Mouse (Mus musculus): ENCODE measurements at regions not wholly inside any gene's neighbourhood (a gene's known extent, or its start where the extent isn't known, plus 50 kb on each side); places are given as distances from the start of the nearest gene placed in this dataset.

DNA sequence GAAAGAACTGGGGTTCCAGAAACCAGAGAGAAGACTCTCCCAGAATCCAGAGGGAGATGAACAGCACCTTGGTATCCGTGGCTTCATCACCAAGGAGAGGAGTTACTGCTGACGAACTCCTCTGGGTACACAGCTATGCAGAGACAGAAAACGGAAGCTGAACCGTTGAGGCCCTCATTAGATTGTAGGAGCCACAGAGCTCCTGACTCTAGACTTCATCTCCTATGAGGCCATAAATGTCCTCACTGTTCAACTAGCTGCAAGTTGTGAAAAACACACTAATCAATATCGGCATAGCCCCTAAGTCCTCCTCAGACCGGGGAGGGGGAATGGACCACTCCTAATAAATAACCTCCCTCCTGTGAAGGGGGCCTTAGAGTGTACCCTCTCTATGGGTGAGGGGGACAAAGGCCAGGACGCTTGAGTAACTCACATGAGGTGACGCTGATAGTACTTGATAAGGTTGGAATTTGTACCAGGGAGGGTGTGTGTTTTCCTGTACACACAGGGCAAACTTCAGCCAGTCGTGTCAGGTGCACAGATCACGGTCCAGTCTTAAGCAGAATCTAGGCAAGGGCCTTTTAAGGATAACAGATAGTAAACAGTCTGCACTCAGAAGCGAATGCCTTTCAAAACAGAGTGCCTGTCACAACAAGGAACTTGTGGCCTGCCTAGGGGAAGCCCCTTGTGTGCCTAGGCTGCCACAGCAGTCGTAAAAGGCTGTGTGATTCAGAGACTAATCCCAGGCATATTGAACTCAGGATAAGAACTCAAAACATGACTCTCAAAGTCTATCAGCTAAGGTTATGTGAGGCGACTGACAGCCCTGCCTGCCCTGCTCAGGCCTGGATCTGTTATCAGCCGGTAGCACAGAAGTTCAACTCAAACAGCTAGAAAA lies 104.2 kb downstream of the Dyrk2 start:
- H3K27me3 ChIP-seq (ENCODE audit: insufficient read depth, low read length), result no peaks in the 10 kb centered on the region
- H3K4me2 ChIP-seq (ENCODE audit: low read depth, low read length), result 0 out of 2 replicates have a peak overlapping the region, but pooled peaks have one; percentile 7
- ATAC-seq (peak; percentile 92), DNase-seq (peak; percentile 46)
- H3K27ac ChIP-seq (ENCODE audit: low read depth), result peak overlapping the region; percentile 90
- H3K36me3 ChIP-seq (replicated peaks; ENCODE audit: insufficient read depth, low read length), result no peaks in the 10 kb centered on the region
- WGBS (ENCODE audit: insufficient replicate concordance), result 12% methylated on average over 14 of the region's 14 CpGs
- peaks cover 14% of the 10 kb centered on the region for H3K4me1 ChIP-seq (ENCODE audit: insufficient read depth)
- 0 out of 2 replicates have a peak overlapping the region, but pooled peaks have one; percentile 5 for H3K9ac ChIP-seq (replicated peaks)
- no peak overlapping the region for H3K4me3 ChIP-seq (ENCODE audit: low read depth, low read length)
- H3K9me3 ChIP-seq (ENCODE audit: low read length), result no peaks in the 10 kb centered on the region
- peak; percentile 69 for TF ChIP-seq EP300 (IDR thresholded peaks at IDR 0.05; ENCODE audit: low read depth)
- no peak for TF ChIP-seq CTCF (IDR thresholded peaks at IDR 0.05; ENCODE audit: low read depth)

DNA sequence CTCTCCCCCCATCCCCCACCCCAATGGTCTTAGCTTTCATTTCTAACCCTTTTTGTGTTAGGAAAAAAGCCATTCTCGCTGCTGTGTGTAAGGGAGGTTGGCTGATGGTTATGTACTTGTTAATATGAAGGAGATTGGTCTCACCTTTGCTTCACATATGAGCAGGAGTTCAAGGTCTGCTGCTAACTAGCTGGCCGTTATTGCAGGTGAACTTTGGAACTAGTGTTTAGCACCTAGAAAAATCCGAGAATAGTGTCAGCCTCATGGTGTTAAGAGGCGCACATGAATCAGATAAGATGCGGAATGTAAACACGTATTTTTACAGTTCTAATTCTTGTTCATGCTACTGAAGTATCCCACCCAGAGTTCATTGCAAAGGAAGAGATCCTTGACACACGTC lies 103.2 kb downstream of the Dyrk2 start:
- H3K9me3 ChIP-seq (ENCODE audit: low read length), result no peaks in the 10 kb centered on the region
- H3K4me1 ChIP-seq (ENCODE audit: insufficient read depth), result peaks cover 10% of the 10 kb centered on the region
- 54% methylated on average over 7 of the region's 7 CpGs for WGBS (ENCODE audit: insufficient replicate concordance)
- no peak overlapping the region for H3K4me2 ChIP-seq (ENCODE audit: low read depth, low read length)
- H3K27me3 ChIP-seq (ENCODE audit: insufficient read depth, low read length), result no peaks in the 10 kb centered on the region
- H3K9ac ChIP-seq (replicated peaks), result no peak overlapping the region
- H3K27ac ChIP-seq (ENCODE audit: low read depth), result peak overlapping the region; percentile 90
- H3K4me3 ChIP-seq (ENCODE audit: low read depth, low read length), result no peak overlapping the region
- DNase-seq, result no peak
- ATAC-seq, result peak; percentile 0; the same call in 1 of the 2 replicates
- H3K36me3 ChIP-seq (replicated peaks; ENCODE audit: insufficient read depth, low read length), result no peaks in the 10 kb centered on the region
- TF ChIP-seq CTCF (IDR thresholded peaks at IDR 0.05; ENCODE audit: low read depth) (no peak), EP300 (IDR thresholded peaks at IDR 0.05; ENCODE audit: low read depth) (no peak)

DNA sequence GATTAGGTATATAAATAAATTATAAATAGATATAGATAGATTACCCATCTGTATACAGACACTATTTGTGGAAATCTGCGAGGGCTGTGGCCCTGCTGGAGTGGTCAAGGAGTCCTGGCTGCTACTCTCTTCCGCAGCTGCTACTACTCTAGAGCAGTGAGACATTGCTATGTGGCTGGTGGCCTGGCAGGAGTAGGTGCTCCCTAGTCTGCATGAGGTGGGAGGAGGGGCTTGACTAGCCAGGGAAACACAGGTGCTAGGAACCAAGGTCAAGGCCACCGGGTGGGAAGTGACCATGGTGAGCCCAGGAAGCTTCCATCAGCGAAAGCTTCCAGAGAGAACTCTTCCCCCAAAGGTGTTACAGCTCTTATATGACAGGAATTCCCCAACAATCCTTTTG lies 100.3 kb downstream of the Dyrk2 start:
- ATAC-seq (no peak), DNase-seq (no peak)
- no peaks in the 10 kb centered on the region for H3K9me3 ChIP-seq (ENCODE audit: low read length)
- TF ChIP-seq CTCF (IDR thresholded peaks at IDR 0.05; ENCODE audit: low read depth), result no peak
- TF ChIP-seq EP300 (IDR thresholded peaks at IDR 0.05; ENCODE audit: low read depth), result no peak
- no peak overlapping the region for H3K27ac ChIP-seq (ENCODE audit: low read depth)
- H3K9ac ChIP-seq (replicated peaks), result no peak overlapping the region
- no peaks in the 10 kb centered on the region for H3K36me3 ChIP-seq (replicated peaks; ENCODE audit: insufficient read depth, low read length)
- no peak overlapping the region for H3K4me2 ChIP-seq (ENCODE audit: low read depth, low read length)
- H3K4me1 ChIP-seq (ENCODE audit: insufficient read depth), result peaks cover 10% of the 10 kb centered on the region
- H3K4me3 ChIP-seq (ENCODE audit: low read depth, low read length), result no peak overlapping the region
- WGBS (ENCODE audit: insufficient replicate concordance), result 86% methylated on average over 4 of the region's 4 CpGs
- H3K27me3 ChIP-seq (ENCODE audit: insufficient read depth, low read length), result no peaks in the 10 kb centered on the region

- Histone ChIP-seq H3K27me3 (ENCODE audit: insufficient read depth, low read length) (no peaks in the 10 kb centered on the region), H3K36me3 (replicated peaks; ENCODE audit: insufficient read depth, low read length) (no peaks in the 10 kb centered on the region), H3K4me1 (ENCODE audit: insufficient read depth) (no peaks in the 10 kb centered on the region), H3K27ac (ENCODE audit: low read depth) (no peak overlapping the region), H3K9me3 (ENCODE audit: low read length) (no peaks in the 10 kb centered on the region), H3K9ac (replicated peaks) (no peak overlapping the region), H3K4me3 (ENCODE audit: low read depth, low read length) (no peak overlapping the region), H3K4me2 (ENCODE audit: low read depth, low read length) (no peak overlapping the region)
- ATAC-seq (peak; percentile 19; the same call in 1 of the 2 replicates), DNase-seq (no peak)
- WGBS (ENCODE audit: insufficient replicate concordance), result 74% methylated on average over 10 of the region's 10 CpGs
- TF ChIP-seq EP300 (IDR thresholded peaks at IDR 0.05; ENCODE audit: low read depth) (no peak), CTCF (IDR thresholded peaks at IDR 0.05; ENCODE audit: low read depth) (no peak)
Measured at GRCm38 (mm10) chr10:118778656-118779055, 91.4 kb downstream of the Dyrk2 start.

DNA sequence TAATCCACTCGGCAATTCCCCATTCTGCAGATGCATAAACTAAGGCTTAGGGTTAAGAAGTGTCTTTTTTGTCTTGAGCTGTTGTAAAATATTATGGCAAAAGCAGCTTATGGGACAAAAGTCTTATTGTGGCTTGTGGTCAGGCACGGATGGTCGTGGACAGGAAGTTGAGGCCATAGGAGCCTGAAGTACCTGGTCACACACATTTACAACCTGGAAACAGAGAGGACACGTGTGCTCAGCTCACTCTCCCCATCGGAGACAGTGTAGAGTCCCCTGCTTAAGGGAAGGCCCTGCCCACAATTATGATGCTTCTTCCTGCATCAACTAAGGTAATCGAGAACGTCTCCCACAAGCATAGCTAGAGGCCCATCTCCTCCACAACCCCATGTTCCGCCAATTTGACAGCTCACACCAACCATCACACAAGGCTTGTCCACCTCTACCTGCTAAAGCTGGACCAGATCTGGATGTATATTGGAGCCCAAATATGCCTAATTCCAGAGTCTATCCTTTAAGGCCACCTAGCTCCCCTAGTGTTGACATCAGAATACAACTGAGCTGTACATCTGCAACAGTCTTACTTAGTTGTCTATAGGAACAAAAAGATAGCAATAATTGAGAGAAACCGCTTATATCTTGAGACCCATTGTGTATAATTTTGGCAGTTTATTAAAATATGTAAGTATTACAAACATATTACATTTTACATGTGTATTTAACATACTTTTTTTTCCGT lies 89.0 kb downstream of the Dyrk2 start:
- Histone ChIP-seq H3K27ac (ENCODE audit: low read depth) (no peak overlapping the region), H3K27me3 (ENCODE audit: insufficient read depth, low read length) (no peaks in the 10 kb centered on the region), H3K9me3 (ENCODE audit: low read length) (no peaks in the 10 kb centered on the region), H3K9ac (replicated peaks) (no peak overlapping the region), H3K4me1 (ENCODE audit: insufficient read depth) (no peaks in the 10 kb centered on the region), H3K4me3 (ENCODE audit: low read depth, low read length) (no peak overlapping the region), H3K4me2 (ENCODE audit: low read depth, low read length) (no peak overlapping the region), H3K36me3 (replicated peaks; ENCODE audit: insufficient read depth, low read length) (no peaks in the 10 kb centered on the region)
- DNase-seq (no peak), ATAC-seq (no peak)
- TF ChIP-seq CTCF (IDR thresholded peaks at IDR 0.05; ENCODE audit: low read depth) (0 out of 2 replicates have a peak, but pooled peaks have one; percentile 12), EP300 (IDR thresholded peaks at IDR 0.05; ENCODE audit: low read depth) (no peak)
- 62% methylated on average over 10 of the region's 10 CpGs for WGBS (ENCODE audit: insufficient replicate concordance)

DNA sequence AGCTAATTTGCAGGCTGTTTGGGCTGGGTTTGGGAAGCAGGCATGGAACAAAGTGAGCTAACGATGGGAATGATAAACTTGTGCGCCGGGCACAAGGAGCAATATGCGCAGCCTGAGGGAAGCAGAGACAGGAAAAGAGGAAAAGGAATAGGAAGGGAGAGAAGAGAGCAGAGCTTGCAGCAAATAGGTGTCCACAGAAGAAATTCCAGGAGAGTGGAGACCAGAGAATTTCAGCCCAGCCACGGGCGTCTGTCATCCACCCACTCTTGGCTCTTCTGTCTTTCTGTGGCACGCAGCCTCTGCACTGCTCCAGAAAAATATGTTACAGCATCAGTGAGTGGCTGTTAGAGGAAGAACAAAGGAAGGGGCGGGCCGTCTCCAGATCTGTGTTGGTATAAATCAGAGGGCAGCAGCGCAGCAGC lies 88.2 kb downstream of the Dyrk2 start:
- ATAC-seq (no peak), DNase-seq (no peak)
- H3K27ac ChIP-seq (ENCODE audit: low read depth), result no peak overlapping the region
- H3K27me3 ChIP-seq (ENCODE audit: insufficient read depth, low read length), result no peaks in the 10 kb centered on the region
- H3K4me1 ChIP-seq (ENCODE audit: insufficient read depth), result no peaks in the 10 kb centered on the region
- no peak overlapping the region for H3K4me2 ChIP-seq (ENCODE audit: low read depth, low read length)
- 50% methylated on average over 10 of the region's 10 CpGs for WGBS (ENCODE audit: insufficient replicate concordance)
- H3K4me3 ChIP-seq (ENCODE audit: low read depth, low read length), result no peak overlapping the region
- H3K9me3 ChIP-seq (ENCODE audit: low read length), result no peaks in the 10 kb centered on the region
- H3K9ac ChIP-seq (replicated peaks), result no peak overlapping the region
- H3K36me3 ChIP-seq (replicated peaks; ENCODE audit: insufficient read depth, low read length), result no peaks in the 10 kb centered on the region
- no peak for TF ChIP-seq CTCF (IDR thresholded peaks at IDR 0.05; ENCODE audit: low read depth)
- TF ChIP-seq EP300 (IDR thresholded peaks at IDR 0.05; ENCODE audit: low read depth), result no peak
